Mouse (Mus musculus) liver, embryonic 16.5 days (tissue): ENCODE measurements around the gene Gm42417. TPM values are rescaled to one million over a fixed set of nuclear protein-coding genes. Genes with fewer than 3 reads are reported as not detected.
A peak's percentile ranks its signal among the peaks of the same experiment; 100 is the strongest.

ENCODE experiments used
- ATAC-seq: fragments of 200-750 bp; cut with Nextera tagmentation; 2 replicates; pipeline ENCODE4 v1.8.0; 2017; ENCODE audit warnings: low read depth, mild to moderate bottlenecking, moderate number of reproducible peaks, moderate library complexity
- H3K27ac ChIP-seq: fragments of 300-500 bp; sonication (generic); 2 replicates; pipeline ENCODE4 v1.5.1; 2014; ENCODE audit warnings: mild to moderate bottlenecking, low read length
- H3K27me3 ChIP-seq: fragments of 300-500 bp; sonication (generic); 2 replicates; pipeline ENCODE4 v1.6.1; 2014; ENCODE audit warnings: low read depth, low read length, mixed read lengths; ENCODE audit not compliant: control insufficient read depth, insufficient read depth
- H3K36me3 ChIP-seq: fragments of 300-500 bp; sonication (generic); 2 replicates; pipeline ENCODE4 v1.6.1; 2014; ENCODE audit warnings: mild to moderate bottlenecking; ENCODE audit not compliant: control insufficient read depth, insufficient read depth
- H3K4me1 ChIP-seq: fragments of 300-500 bp; sonication (generic); 2 replicates; pipeline ENCODE4 v1.6.1; 2014; ENCODE audit warnings: low read depth, low read length, mixed read lengths; ENCODE audit not compliant: control insufficient read depth
- H3K4me2 ChIP-seq: fragments of 300-500 bp; sonication (generic); 2 replicates; pipeline ENCODE4 v1.6.1; 2014; ENCODE audit warnings: low read depth, low read length, mixed read lengths
- H3K4me3 ChIP-seq: fragments of 300-500 bp; sonication (generic); 2 replicates; pipeline ENCODE4 v1.5.1; 2014; ENCODE audit warnings: low read depth, mild to moderate bottlenecking, low read length
- H3K9ac ChIP-seq: fragments of 300-500 bp; sonication (generic); 2 replicates; pipeline ENCODE4 v1.6.1; 2014; ENCODE audit warnings: low read depth, low read length
- H3K9me3 ChIP-seq: fragments of 300-500 bp; sonication (generic); replicated peaks from 2 replicates; pipeline ENCODE4 v1.6.1; 2016; ENCODE audit warnings: low read length; ENCODE audit not compliant: control insufficient read depth
- WGBS: fragments of 180-500 bp; shearing (Covaris S2); extraction: QIAGEN DNeasy Blood & Tissue Kit; methylation state at CpG from one replicate; pipeline ENCODE4 v1.1.7; 2014; ENCODE audit not compliant: insufficient replicate concordance; 5-methylcytosine and 5-hydroxymethylcytosine counted together
- polyA plus RNA-seq: library from polyadenylated mRNA; unstranded; fragments of >200 nt; fragmentation: Nextera tagmentation; extraction: Ambion mirVana; gene quantifications from 2 replicates; pipeline ENCODE4 v1.2.1, GENCODE M21; 2015

Gene Gm42417
- polyA plus RNA-seq, 1 experiment from 2014 or later = not detected

DNA sequence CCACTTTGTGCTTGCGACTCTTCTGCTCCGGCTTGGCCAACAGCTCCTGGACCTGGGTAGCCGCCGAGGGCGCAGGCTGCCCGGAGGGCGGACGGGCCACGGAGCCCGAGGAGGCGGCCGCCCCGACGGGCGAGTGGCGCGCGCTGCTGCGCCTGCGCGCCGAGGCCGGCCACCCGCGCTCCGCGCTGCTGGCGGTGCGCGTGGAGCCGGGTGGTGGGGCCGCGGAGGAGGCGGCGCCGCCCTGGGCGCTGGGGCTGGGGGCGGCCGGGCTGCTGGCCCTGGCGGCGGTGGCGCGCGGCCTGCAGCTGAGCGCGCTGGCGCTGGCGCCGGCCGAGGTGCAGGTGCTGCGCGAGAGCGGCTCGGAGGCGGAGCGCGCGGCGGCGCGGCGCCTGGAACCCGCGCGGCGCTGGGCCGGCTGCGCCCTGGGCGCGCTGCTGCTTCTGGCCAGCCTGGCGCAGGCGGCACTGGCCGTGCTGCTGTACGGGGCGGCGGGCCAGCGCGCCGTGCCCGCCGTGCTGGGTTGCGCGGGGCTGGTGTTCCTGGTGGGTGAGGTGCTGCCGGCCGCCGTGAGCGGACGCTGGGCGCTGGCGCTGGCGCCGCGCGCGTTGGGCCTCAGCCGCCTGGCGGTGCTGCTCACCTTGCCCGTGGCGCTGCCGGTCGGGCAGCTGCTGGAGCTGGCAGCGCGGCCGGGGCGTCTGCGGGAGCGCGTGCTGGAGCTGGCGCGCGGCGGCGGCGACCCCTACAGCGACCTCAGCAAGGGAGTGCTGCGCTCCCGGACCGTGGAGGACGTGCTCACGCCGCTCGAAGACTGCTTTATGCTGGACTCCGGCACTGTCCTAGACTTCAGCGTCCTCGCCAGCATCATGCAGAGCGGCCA is 26.9 kb downstream of the Gm42417 start:
- Histone ChIP-seq H3K27ac (peak overlapping the region; percentile 94), H3K27me3 (no peaks in the 10 kb centered on the region), H3K9ac (peak overlapping the region; percentile 85), H3K9me3 (no peaks in the 10 kb centered on the region), H3K4me2 (peak overlapping the region; percentile 91), H3K4me1 (peaks cover 13% of the 10 kb centered on the region), H3K4me3 (peak overlapping the region; percentile 89), H3K36me3 (no peaks in the 10 kb centered on the region)
- 0% methylated on average over 84 of the region's 126 CpGs for WGBS
- ATAC-seq = peak; percentile 44

DNA sequence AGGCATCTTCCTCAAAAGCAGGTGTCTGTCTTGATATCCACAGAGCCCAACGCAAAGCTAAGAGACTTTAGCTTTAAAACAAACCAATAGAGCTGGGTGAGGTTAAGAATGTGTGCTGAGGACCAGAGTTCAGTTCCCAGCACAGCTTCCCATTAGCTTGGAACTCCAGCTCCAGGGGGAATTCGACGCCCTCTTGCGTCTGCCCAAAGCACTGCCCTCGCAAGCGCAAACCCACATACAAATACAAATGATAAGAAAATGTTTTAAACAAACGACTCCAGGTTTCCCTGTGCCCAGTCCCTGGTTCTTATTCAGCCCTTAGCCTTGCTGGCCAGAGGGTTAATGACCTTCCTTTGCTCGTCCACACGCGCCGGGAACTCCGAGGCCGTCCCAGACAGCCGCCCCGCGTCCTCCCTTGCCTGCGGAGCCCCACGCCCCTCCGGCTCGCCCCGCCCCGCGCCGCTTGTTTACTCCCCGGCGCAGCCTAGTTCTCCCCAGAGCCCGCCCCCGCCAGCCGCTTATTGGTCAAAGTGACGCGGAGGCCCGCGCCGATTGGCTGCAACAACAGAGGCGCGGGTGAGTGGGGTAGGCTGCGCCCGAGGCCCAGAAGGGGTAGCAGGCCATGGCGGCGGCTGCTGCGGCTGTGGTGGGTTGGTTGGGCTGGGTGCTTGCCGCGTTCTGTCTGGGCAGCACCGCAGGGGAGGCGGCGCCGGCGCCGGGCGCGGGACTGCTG is 27.8 kb downstream of the Gm42417 start, which contains the start of gene Cnnm3:
Cnnm3 (plus strand) TSS at position 579 of the 733 bp plus-strand sequence.
- peak; percentile 99 for ATAC-seq

DNA sequence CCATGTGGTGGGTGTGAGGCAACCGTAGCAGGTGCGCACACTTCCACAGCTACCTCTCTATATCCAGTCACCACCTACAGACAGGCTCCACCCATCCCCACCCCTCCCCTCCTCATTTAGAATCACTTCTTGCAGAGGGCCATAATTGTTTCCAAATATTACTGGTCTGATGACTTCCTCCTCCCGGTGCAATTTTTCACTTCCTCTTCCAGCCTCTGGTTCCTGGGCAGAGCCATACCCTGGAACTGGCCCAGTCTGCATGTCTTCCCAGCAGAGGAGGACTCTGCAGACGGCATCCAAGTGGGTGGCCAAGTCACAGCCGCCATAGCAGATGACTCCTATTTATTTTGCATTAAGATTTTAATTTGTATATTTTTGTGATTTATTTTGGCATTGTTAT is 31.0 kb downstream of the Gm42417 start:
- Histone ChIP-seq H3K4me1 (peaks cover 8% of the 10 kb centered on the region), H3K4me2 (no peak overlapping the region), H3K27me3 (no peaks in the 10 kb centered on the region), H3K9me3 (no peaks in the 10 kb centered on the region), H3K4me3 (no peak overlapping the region), H3K9ac (no peak overlapping the region), H3K36me3 (no peaks in the 10 kb centered on the region), H3K27ac (no peak overlapping the region)
- 51% methylated on average over 5 of the region's 5 CpGs for WGBS
- no peak for ATAC-seq

More for the DNA sequence above, 27.8 kb downstream of the Gm42417 start, which contains the start of gene Cnnm3:
- Histone ChIP-seq H3K4me3 (peak within 1 kb of the TSS; percentile 89), H3K27ac (peak within 1 kb of the TSS; percentile 94), H3K4me1 (peaks cover 13% of the 10 kb centered on the region), H3K27me3 (no peaks in the 10 kb centered on the region), H3K4me2 (peak within 1 kb of the TSS; percentile 91), H3K9me3 (no peaks in the 10 kb centered on the region), H3K36me3 (no peaks in the 10 kb centered on the region), H3K9ac (peak within 1 kb of the TSS; percentile 85)
- 1% methylated on average over 49 of the region's 51 CpGs for WGBS

DNA sequence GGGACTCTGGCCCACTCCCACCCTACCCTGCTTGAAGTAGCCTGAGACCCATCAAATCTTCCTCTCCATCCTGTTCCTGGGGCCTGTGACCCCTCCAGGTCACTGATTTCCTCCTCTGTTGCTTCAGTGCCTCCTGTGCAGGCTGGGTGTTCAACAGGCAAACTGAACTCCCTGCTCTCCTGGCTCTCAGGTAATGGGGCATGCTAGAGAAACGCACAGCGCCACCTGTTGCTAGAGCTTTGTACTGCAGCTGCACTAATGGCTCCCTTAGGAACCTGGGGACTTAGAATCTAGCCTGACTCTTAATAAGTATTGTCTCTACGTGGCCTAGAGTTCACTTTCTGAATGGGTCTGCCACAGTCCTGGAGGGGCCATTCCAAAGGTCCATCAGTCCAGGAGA is 38.0 kb downstream of the Gm42417 start:
- H3K27ac ChIP-seq = no peak overlapping the region
- H3K4me1 ChIP-seq = no peaks in the 10 kb centered on the region
- H3K9ac ChIP-seq = no peak overlapping the region
- no peak overlapping the region for H3K4me3 ChIP-seq
- H3K36me3 ChIP-seq = no peaks in the 10 kb centered on the region
- peak; percentile 24; the same call in 1 of the 2 replicates for ATAC-seq
- no peak overlapping the region for H3K4me2 ChIP-seq
- 3% methylated on average over 3 of the region's 3 CpGs for WGBS
- no peaks in the 10 kb centered on the region for H3K9me3 ChIP-seq
- no peaks in the 10 kb centered on the region for H3K27me3 ChIP-seq

DNA sequence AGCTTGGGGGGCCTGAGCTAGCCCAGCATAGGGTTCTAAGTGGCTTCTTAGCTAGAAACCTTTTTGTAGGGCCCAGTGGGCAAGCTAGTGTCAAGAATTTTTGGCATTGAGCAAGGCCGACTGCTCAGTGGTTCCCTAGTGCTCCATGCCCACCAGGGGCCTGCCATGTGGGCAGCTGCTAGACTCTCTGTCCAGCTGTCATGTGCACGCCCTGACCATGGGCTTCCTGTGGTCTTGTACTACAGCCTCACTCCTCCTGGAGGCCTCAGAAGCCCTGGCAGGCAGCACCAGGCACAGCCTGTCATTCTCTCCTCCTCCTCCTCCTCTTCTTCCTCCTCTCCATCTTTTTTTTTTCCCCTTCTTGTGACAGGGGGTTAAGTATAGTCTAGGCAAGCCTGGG is 41.9 kb downstream of the Gm42417 start:
- H3K4me2 ChIP-seq = no peak overlapping the region
- H3K9me3 ChIP-seq = no peaks in the 10 kb centered on the region
- H3K9ac ChIP-seq = no peak overlapping the region
- H3K27ac ChIP-seq = no peak overlapping the region
- no peak overlapping the region for H3K4me3 ChIP-seq
- 54% methylated on average over 2 of the region's 2 CpGs for WGBS
- no peaks in the 10 kb centered on the region for H3K27me3 ChIP-seq
- no peak for ATAC-seq
- H3K4me1 ChIP-seq = no peaks in the 10 kb centered on the region
- no peaks in the 10 kb centered on the region for H3K36me3 ChIP-seq

DNA sequence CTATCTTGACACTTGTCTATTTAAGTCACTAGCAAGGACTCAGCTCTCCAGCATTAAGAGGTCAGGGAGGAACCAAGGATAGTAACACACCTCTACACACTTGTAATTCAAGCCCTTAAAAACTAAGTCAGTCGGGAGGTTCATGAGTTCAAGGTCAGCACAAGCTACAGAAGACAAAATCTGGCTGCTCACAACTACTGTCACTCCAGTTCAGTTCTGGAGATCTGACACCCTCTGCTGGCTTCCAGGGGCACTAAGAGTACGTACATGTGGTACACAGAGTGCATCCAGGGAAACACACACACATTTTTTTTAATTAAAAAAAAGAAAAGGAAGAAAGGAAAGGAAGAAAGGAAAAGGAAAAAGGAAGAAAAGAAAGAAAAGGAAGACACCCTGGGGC is 42.5 kb downstream of the Gm42417 start:
- Histone ChIP-seq H3K27me3 (no peaks in the 10 kb centered on the region), H3K27ac (no peak overlapping the region), H3K4me2 (no peak overlapping the region), H3K4me3 (no peak overlapping the region), H3K36me3 (no peaks in the 10 kb centered on the region), H3K9me3 (no peaks in the 10 kb centered on the region), H3K4me1 (no peaks in the 10 kb centered on the region), H3K9ac (no peak overlapping the region)
- 50% methylated on average over 2 of the region's 2 CpGs for whole genome bisulfite sequencing
- ATAC-seq = no peak

DNA sequence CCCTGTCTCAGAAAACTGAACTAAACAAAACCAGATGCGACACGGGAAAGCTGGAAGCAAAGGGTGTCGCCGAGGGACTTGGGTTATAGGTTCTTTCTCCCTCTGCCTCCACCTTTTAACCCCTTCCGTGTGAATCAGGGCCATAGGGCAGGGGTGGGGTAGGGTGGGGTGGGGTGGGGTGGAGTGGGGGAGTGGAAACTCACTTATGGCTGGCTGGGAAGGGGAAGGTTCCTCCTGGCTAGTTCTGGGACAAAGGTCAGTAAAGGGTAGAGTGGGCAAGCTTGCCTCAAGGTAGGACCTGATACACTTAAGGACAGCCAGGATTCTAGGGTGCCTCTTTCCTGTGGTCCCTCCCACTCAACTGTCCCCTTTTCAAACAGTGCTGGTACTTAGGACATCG is 45.9 kb downstream of the Gm42417 start:
- 66% methylated on average over 6 of the region's 6 CpGs for WGBS
- Histone ChIP-seq H3K4me3 (no peak overlapping the region), H3K4me1 (no peaks in the 10 kb centered on the region), H3K4me2 (no peak overlapping the region), H3K9ac (no peak overlapping the region), H3K27me3 (no peaks in the 10 kb centered on the region), H3K9me3 (no peaks in the 10 kb centered on the region), H3K36me3 (no peaks in the 10 kb centered on the region), H3K27ac (no peak overlapping the region)
- ATAC-seq = no peak

GRCm38 (mm10) chr1:36492416-36493139 is 46.7 kb downstream of the Gm42417 start:
- Histone ChIP-seq H3K27me3 (no peaks in the 10 kb centered on the region), H3K9me3 (no peaks in the 10 kb centered on the region), H3K36me3 (no peaks in the 10 kb centered on the region), H3K9ac (no peak overlapping the region), H3K4me3 (no peak overlapping the region), H3K4me2 (no peak overlapping the region), H3K4me1 (no peaks in the 10 kb centered on the region), H3K27ac (no peak overlapping the region)
- WGBS = 50% methylated on average over 9 of the region's 9 CpGs
- no peak for ATAC-seq
